ENCODE assay signal across 8 mouse cellular contexts in genomic region chr3:135280669-135281415, GRCm38 (mm10). TPM values are rescaled to one million over a fixed set of nuclear protein-coding genes. Genes with fewer than 3 reads are reported as not detected.
DNase-seq lines count a peak whose midpoint lies in the region; ATAC-seq and TF ChIP-seq lines count a peak whose summit lies in the region.

TSS of gene Bdh2 (plus strand) at chr3:135281221.

- in situ Hi-C loops in Patski (cut with MboI; ENCODE audit: low pct_unique_long_range_greater_than_20kb), result loop anchor here (5.0 kb wide), 1 partner anchor 116 kb away; no protein-coding TSS in a partner anchor

- no peak within 1 kb of the TSS for H3K4me3 ChIP-seq in hindbrain, embryonic 13.5 days

- H3K36me3 ChIP-seq in hindbrain, embryonic 13.5 days, result no peaks in the 10 kb centered on the region

- 0 out of 2 replicates have a peak within 1 kb of the TSS, but pooled peaks have one; percentile 14 for H3K27ac ChIP-seq in hindbrain, embryonic 13.5 days

- H3K27me3 ChIP-seq in Patski, result no peaks in the 10 kb centered on the region
- no peaks in the 10 kb centered on the region for H3K27me3 ChIP-seq in hindbrain, embryonic 13.5 days

- CTCF ChIA-PET in Patski (lab: Charles Lee), result interaction anchor here (0.7 to 3.4 kb wide), 28 partner anchors 8 to 457 kb away, joined by 3 to 17 read pairs (median 5); partner anchors contain the start of gene Cisd2

- H3K4me2 ChIP-seq in hindbrain, embryonic 13.5 days, result peak within 1 kb of the TSS; percentile 14; the same call in 1 of the 2 replicates

- DNase-seq in Patski (ENCODE audit: low read depth, low spot score), result peak; percentile 95
- DNase-seq in cerebellum, postnatal 14 days, result peak; percentile 78
- DNase-seq in frontal cortex, postnatal 25 days (ENCODE audit: low spot score in 2 of 2), result peak; percentile 59 to 66
- peak; percentile 76 to 87 for DNase-seq in layer of hippocampus, postnatal 14 days (ENCODE audit: low spot score in 2 of 2)
- DNase-seq in lung, postnatal 14 days, result peak; percentile 77
- peak; percentile 95 for DNase-seq in retina, postnatal 1 day
- DNase-seq in urinary bladder, adult 2 months (ENCODE audit: low spot score), result peak; percentile 26

- WGBS in hindbrain, embryonic 13.5 days, result 27% methylated on average over 14 of the region's 14 CpGs

- TF ChIP-seq CTCF in Patski (IDR thresholded peaks at IDR 0.05), result peak; percentile 98

- H3K9ac ChIP-seq in hindbrain, embryonic 13.5 days, result peak within 1 kb of the TSS; percentile 47

- POLR2A ChIA-PET in Patski (lab: Charles Lee), result interaction anchor here (0.7 to 2.9 kb wide), 3 partner anchors 9 to 48 kb away, joined by 3 to 12 read pairs (median 4); no protein-coding TSS in a partner anchor

- H3K4me1 ChIP-seq in hindbrain, embryonic 13.5 days (replicated peaks), result peaks cover 6% of the 10 kb centered on the region; the same call in 1 of the 2 replicates

- peak; percentile 92 for ATAC-seq in Patski
- peak; percentile 87 for ATAC-seq in hindbrain, embryonic 13.5 days (ENCODE audit: low FRiP score)

- H3K9me3 ChIP-seq in hindbrain, embryonic 13.5 days, result no peaks in the 10 kb centered on the region

RNA-seq across cellular contexts. Expression of gene Bdh2, which starts in this region (rescaled TPM):
- 147 TPM for polyA plus RNA-seq in Patski (2021)
- polyA plus RNA-seq in hindbrain, embryonic 13.5 days (2015; fragmentation: Nextera tagmentation; extraction: Ambion mirVana), result 5.8 TPM in 2 replicates
- total RNA-seq in layer of hippocampus, postnatal 14 days (2021), result 1 to 10 TPM; 2.3 to 3.8 TPM
- 13.3 and 13.7 TPM in 2 replicates for polyA plus RNA-seq in urinary bladder, adult 2 months (2012; rRNA removed)

Comparison
In these comparisons a context has a peak if more than half of its experiments do, and no peak if none do; other contexts are left out.
1. RNA of gene Bdh2 (polyA plus RNA-seq): 147 TPM in Patski (single experiment); 13.3 to 13.7 TPM in urinary bladder, adult 2 months and 5.8 TPM in hindbrain, embryonic 13.5 days; every median in the first group is over 10 times any median in the second.
2. DNase-seq: peak in every context shown above with its lines; median percentile 95 in Patski; 95 in retina, postnatal 1 day; 82 in layer of hippocampus, postnatal 14 days; 78 in cerebellum, postnatal 14 days; 77 in lung, postnatal 14 days; 62 in frontal cortex, postnatal 25 days; 26 in urinary bladder, adult 2 months.